In genomic region chr7:125504618-125505017, GRCm38 (mm10) we compare ENCODE assay signal across 26 mouse cellular contexts. TPM values are rescaled to one million over a fixed set of nuclear protein-coding genes. Genes with fewer than 3 reads are reported as not detected.
DNase-seq lines count a peak whose midpoint lies in the region; ATAC-seq and TF ChIP-seq lines count a peak whose summit lies in the region.
"Had no signal": no experiment of that assay in that cellular context is flagged by ENCODE, and none has a peak within 500 bp of the region (broad histone marks: within the 10 kb centered on the region; RNA-seq: fewer than 3 reads in every experiment).

No protein-coding gene starts in this region.

- no peaks in the 10 kb centered on the region for H3K27me3 ChIP-seq in midbrain, embryonic 11.5 days (ENCODE audit: control insufficient read depth, insufficient read depth, low read length)
- H3K27me3 ChIP-seq: CH12.LX; forebrain, embryonic 13.5 days; liver, embryonic 13.5 days; stomach, embryonic 15.5 days had no signal

- H3K9me3 ChIP-seq in midbrain, embryonic 11.5 days (ENCODE audit: control insufficient read depth, low read length) = no peaks in the 10 kb centered on the region
- H3K9me3 ChIP-seq: forebrain, embryonic 13.5 days; liver, embryonic 13.5 days; stomach, embryonic 15.5 days had no signal

- TF ChIP-seq CTCF in layer of hippocampus, adult 2 months (conservative IDR thresholded peaks at IDR 0.05) = no peak

- H3K4me1 ChIP-seq in midbrain, embryonic 11.5 days (ENCODE audit: control insufficient read depth, insufficient read depth, low read length) = no peaks in the 10 kb centered on the region
- H3K4me1 ChIP-seq: forebrain, embryonic 13.5 days; stomach, embryonic 15.5 days had no signal

- no peak overlapping the region for H3K4me3 ChIP-seq in layer of hippocampus, adult 2 months
- no peak overlapping the region for H3K4me3 ChIP-seq in midbrain, embryonic 11.5 days (ENCODE audit: low read depth, low read length)
- H3K4me3 ChIP-seq: forebrain, embryonic 13.5 days; liver, embryonic 13.5 days; stomach, embryonic 15.5 days had no signal

- no peak overlapping the region for H3K4me2 ChIP-seq in midbrain, embryonic 11.5 days
- H3K4me2 ChIP-seq: forebrain, embryonic 13.5 days; liver, embryonic 13.5 days; stomach, embryonic 15.5 days had no signal

- DNase-seq in frontal cortex, postnatal 25 days (ENCODE audit: low spot score in 2 of 2) = no peak
- DNase-seq in layer of hippocampus, adult 2 months (ENCODE audit: low spot score in 2 of 2) = peak; percentile 18 to 33
- DNase-seq in layer of hippocampus, postnatal 10 days (ENCODE audit: low spot score in 2 of 2) = no peak
- DNase-seq in right cerebral cortex, adult 18-20 months = peak; percentile 62
- DNase-seq in right cerebral cortex, postnatal 14 days = no peak
- peak; percentile 29 to 56 for DNase-seq in right cerebral cortex, postnatal 36 days (ENCODE audit: low spot score in 2 of 2)
- no peak for DNase-seq in midbrain, embryonic 11.5 days (ENCODE audit: low spot score, missing footprints)
- DNase-seq: adrenal gland, adult 8-10 months; cerebellum, adult 9-10 months; cerebellum, postnatal 36 days; gastrocnemius, postnatal 14 days; kidney, adult 18-20 months; kidney, postnatal 36 days; liver, embryonic 13.5 days; lung, adult 18-20 months; lung, postnatal 4 days; midbrain, embryonic 14.5 days; retina, postnatal 1 day; thymus, postnatal 14 days had no signal

- H3K36me3 ChIP-seq in midbrain, embryonic 11.5 days (ENCODE audit: control insufficient read depth, insufficient read depth, low read length) = no peaks in the 10 kb centered on the region
- H3K36me3 ChIP-seq: liver, embryonic 13.5 days; stomach, embryonic 15.5 days had no signal

- ATAC-seq in frontal cortex, adult (ENCODE audit: low TSS enrichment) = peak; percentile 78
- ATAC-seq in midbrain, embryonic 11.5 days (ENCODE audit: low FRiP score) = no peak
- ATAC-seq: activated CD4-positive, CD25-positive, alpha-beta regulatory T cell, adult 4 months; forebrain, embryonic 13.5 days; hindbrain, embryonic 16.5 days; lung, postnatal 0 days had no signal

- H3K27ac ChIP-seq in layer of hippocampus, adult 2 months = no peak overlapping the region
- no peak overlapping the region for H3K27ac ChIP-seq in midbrain, embryonic 11.5 days (ENCODE audit: low read depth, low read length)
- H3K27ac ChIP-seq: forebrain, embryonic 13.5 days; liver, embryonic 13.5 days; stomach, embryonic 15.5 days had no signal

- H3K9ac ChIP-seq in midbrain, embryonic 11.5 days (ENCODE audit: low read length) = no peak overlapping the region
- H3K9ac ChIP-seq: forebrain, embryonic 13.5 days; liver, embryonic 13.5 days; stomach, embryonic 15.5 days had no signal

- 95% methylated on average over 5 of the region's 5 CpGs for WGBS in midbrain, embryonic 11.5 days

RNA-seq across cellular contexts. Expression of gene Nsmce1, which starts 13.2 kb away (rescaled TPM):
- total RNA-seq in layer of hippocampus, adult 2 months (2021) = 10 to 100 TPM; 16.0 to 16.4 TPM
- total RNA-seq in layer of hippocampus, postnatal 10 days (2021) = 10 to 100 TPM; 25.6 to 28.9 TPM
- polyA plus RNA-seq in midbrain, embryonic 11.5 days (2014; fragmentation: Nextera tagmentation; extraction: Ambion mirVana) = 115 and 128 TPM in 2 replicates

RNA-seq across cellular contexts. Expression of gene Il4ra, which starts 47.3 kb away (rescaled TPM):
- total RNA-seq in layer of hippocampus, adult 2 months (2021) = 1 to 10 TPM; 3.2 to 3.9 TPM
- 1 to 10 TPM; 4.0 to 8.3 TPM for total RNA-seq in layer of hippocampus, postnatal 10 days (2021)
- 2.6 and 3.5 TPM in 2 replicates for polyA plus RNA-seq in midbrain, embryonic 11.5 days (2014; fragmentation: Nextera tagmentation; extraction: Ambion mirVana)

Comparison
In these comparisons a context has a peak if more than half of its experiments do, and no peak if none do; other contexts are left out.
1. DNase-seq: peak in layer of hippocampus, adult 2 months (2 of 2), right cerebral cortex, adult 18-20 months (single experiment) and right cerebral cortex, postnatal 36 days (2 of 2); none in frontal cortex, postnatal 25 days (0 of 2), layer of hippocampus, postnatal 10 days (0 of 2), right cerebral cortex, postnatal 14 days (single experiment) and midbrain, embryonic 11.5 days (single experiment).